Mouse (Mus musculus) CH12F3 (cell line): ENCODE results near the gene Aldh1a2.

ENCODE experiments used
- in situ Hi-C: fragments of 300-500 bp; cut with MboI; formaldehyde crosslinking; loops from 2 replicates; pipeline ENCODE4 v1.14.3; 2020; ENCODE audit warnings: low sequenced_read_pairs

Aldh1a2 gene

DNA sequence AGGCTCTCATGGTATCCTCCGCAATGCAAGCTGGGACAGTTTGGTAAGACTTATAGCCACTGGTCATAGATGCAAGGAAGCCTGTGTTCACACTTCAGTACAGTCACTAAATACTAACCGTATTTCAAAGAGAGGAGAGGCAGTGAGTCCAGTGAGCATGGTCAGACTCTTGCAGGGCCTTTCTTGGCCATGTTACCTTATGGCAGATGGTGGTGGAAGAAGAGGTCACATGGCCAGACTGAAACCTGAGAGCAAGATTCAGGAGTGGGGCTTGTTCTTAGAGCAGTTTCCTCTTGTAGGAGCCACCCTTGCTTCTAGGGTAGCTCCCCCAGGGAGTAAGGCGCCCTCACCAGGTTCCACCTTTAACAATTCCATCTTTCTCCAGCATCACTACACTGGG is 69.6 kb downstream of the Aldh1a2 start:
- in situ Hi-C loops = no loop called here

DNA sequence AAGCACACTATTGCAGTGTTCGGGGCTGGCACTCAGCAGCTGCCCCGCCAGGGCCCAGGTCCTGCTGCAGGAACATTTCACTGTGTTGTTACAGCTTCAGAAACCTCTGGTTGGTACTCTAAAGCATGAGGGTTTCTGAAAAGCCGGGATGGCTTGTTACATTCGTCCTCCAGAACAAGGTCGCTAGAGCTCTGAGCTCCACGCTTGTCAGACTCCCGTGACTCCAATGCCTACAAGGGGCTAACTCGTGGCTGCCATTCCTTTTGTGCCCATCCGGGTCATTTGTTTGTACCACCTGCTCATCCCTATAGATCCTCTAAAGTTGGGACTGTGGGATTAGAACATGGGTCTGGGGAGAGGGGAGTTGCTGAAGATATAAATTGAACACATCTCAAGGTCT is 70.8 kb downstream of the Aldh1a2 start:
- in situ Hi-C loops = no loop called here

DNA sequence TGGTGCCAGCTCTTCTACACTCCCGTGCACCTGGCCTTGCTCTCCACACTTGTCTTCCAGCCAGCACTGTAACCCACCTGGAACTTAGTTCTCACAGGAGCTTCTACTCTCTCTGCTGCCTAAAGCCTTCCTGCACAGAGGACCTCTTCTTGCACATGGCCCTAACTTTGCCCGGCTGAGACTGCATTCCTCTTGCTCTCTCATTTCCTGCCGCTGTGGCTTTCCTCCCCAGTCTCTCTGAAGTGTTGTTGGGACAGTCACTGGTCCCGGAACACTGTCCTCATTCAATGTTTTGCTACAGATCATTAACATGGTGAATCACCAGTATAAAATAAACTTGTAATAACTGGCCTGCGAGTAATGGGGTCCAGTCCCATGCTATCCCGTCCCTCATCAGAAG is 73.1 kb downstream of the Aldh1a2 start:
- in situ Hi-C loops = no loop called here

DNA sequence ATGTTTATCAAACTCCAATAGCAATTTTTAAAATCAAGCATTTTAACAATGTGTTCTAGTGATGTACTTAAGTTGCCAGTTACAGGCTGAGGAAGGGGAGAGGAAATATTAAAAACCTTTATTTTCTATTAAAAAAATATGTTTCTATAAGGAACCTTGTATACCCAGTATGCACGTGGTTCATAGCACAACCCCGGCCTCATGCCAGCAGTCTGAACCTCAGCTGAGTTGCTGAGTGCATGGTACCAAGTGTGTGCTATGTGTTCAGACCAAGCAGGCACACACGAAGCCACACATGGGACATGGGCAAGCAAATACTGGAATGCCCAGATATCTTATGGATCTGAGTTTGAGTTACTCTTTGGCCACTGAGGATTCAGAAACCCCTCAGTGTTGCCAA is 74.2 kb downstream of the Aldh1a2 start:
- in situ Hi-C loops = no loop called here

DNA sequence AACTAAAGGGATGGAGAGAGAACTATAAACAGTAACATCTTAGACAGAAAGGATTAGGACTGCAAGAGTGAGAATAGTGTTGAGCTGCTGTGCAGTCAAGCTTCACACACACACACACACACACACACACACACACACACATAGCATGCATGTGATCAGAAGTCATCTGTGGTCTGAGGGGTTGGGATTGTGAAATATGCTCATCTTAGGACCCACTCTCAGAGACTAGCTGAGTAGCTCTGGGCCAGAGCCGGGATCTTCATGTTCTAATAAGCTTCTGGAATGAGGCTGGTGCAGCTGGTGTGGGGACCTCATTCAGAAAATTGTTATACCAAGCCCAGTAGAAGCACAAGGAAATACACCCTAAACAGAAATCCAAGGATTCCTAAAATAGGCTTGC is 75.1 kb downstream of the Aldh1a2 start:
- in situ Hi-C loops = no loop called here

DNA sequence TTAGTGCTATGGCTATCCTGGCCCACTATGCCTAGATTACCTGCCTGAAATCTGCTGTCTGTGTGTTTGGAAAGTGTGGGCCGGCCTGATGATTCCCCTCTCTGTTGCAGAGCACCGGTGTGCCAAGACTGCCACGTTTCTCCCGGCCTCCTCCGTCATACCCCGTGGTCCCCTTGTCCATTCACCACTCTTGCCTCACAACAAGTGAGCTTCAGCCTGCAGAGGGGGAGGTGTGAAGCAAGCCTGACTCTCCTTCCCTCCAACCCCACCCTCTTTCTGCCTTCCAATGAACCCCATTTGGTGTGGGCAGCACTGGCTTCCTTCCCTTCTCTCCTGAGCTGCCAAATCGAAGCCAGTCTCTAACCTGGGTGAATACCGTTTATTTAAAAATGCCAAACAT is 79.9 kb downstream of the Aldh1a2 start:
- in situ Hi-C loops = no loop called here

DNA sequence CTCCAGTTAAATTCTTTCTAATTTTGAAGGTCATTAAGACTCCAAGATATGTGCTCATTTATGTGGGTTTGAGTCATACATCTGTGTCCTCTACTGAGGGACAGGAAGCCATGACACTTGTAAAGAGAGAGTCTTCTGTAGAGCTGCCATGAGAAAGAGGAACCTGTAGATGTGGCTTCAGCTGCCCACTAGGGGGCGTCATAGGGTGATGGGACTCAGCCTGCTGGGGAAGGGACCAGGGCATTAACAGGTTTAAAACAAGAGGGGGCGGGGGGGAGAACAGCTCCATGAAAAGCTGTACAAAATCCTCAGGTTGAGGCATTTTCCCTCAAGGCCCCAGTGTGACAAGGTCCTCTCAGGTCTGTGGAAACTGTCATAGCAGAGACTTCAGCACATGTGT is 88.0 kb downstream of the Aldh1a2 start:
- in situ Hi-C loops = no loop called here

DNA sequence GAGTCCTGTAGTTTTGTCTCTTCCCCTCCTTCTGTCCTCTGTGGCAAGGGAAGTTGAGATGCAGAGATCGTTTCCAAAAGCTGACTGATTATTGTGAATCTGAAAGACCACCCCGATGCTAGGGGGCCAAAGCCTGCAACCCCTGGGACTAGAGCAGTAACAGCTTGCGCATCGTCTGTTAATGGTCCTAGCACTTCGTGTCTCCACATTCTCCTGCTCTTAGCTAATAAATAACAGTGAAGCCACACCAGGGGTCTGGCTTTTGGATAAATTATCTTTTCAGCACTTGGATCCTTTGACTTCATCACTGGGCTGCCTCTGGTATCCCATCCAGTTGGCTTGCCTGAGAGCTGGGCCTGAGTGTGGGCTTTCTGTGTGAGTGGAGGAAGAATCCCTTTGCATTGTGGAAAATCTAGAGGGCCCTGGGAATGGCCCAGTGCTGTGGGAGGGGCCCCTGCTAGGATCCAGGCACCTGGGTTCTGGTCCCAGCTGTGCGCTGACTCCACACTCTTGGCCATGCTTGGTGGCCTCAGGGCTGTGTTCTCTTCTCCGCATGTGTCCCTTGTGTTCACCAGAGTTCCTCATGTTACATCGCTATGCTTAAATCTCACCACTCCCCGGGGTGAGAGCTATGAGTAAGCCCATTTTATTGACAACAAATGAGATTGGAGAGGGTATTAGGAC is 91.7 kb downstream of the Aldh1a2 start:
- in situ Hi-C loops = no loop called here

DNA sequence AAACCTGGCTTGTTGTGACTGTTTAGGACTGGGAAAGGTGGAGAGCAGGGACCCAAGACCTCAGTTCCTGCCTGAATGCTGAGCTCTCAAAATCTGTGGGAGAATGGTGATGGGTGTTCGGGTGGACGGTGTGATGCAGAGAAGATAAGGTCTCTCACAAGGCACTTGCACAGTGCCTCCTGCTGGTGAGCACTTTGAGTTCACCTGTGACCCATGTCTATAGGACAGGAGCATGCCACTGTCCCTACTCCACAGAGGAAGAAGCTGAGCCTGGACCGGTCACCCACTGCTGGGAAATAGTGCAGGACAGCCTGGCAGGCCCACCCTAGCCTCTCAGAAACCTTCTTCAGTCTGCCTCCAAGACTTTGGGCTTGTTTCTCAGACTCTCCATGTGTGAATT is 100.4 kb downstream of the Aldh1a2 start:
- in situ Hi-C loops = no loop called here

DNA sequence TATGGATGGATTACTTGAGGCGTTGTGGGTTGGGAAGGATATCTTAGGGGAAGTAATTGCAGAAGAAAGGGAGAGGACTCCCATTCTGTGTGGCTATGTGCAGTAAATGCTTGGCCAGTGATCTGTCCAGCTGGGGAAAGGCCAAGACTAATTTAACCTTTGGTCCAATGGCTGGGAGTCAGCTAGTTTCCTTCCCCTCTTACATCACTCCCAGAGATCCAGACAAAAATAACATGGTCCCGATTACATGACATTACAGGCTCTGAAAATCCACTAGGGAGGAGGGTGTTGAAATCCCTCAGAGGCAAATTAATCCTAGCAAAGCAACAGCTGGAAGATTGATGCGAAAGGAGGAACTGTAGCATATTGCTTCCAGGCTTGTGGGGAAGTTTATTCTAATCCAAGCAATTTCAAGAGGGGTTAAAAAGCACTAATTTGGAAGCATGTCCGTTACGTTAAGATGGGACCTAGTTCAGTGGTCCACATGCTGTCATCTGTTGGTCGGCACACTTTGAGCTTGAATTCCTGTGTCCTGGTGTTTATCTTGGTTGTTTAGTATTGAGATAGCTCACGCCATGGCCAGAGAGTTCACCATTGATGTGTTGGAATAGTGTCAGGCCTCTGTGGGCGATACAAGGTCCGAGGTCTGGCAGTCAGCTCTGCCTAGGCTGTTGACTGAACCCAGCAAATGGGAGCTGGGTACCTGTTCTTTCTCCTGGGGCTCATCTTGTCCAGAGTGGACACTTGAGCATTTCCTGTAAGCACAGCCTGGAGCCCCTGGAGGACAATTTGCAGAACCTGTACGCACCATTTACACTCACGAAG is 101.7 kb downstream of the Aldh1a2 start:
- in situ Hi-C loops = no loop called here

DNA sequence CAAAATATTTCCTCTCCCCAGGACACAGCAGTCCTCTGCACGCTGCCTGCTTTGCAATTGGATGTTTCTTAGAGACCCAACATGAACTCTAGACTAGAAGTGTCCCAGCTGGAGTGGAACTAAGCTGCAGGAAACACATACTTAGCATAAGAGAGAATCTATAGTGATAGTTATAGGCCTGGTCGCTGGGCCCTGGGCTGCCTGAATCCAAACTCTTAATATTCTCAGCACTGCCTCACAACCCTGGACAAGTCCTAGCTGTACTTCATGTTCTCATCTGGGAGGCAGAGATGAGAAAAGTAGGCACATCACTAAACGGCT is 102.3 kb downstream of the Aldh1a2 start:
- in situ Hi-C loops = no loop called here

DNA sequence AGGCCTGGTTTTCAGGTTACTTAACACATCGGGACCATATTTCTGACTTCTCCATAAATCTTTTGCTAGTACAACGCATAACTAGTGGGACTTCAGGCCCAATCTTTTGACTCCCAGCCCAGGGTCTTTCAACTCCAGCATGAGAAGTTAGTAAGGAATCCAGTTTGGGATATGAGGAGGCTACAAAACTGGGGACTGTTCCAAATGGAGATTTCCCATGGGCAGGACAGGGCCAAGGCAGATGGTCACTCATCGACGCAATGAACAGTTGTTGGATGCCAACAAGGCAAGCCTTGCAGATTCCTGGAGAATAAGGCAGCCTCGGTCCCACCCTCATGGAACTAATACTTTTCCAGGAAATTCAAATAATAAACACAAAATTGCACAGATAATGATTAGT is 104.2 kb downstream of the Aldh1a2 start:
- in situ Hi-C loops = no loop called here

DNA sequence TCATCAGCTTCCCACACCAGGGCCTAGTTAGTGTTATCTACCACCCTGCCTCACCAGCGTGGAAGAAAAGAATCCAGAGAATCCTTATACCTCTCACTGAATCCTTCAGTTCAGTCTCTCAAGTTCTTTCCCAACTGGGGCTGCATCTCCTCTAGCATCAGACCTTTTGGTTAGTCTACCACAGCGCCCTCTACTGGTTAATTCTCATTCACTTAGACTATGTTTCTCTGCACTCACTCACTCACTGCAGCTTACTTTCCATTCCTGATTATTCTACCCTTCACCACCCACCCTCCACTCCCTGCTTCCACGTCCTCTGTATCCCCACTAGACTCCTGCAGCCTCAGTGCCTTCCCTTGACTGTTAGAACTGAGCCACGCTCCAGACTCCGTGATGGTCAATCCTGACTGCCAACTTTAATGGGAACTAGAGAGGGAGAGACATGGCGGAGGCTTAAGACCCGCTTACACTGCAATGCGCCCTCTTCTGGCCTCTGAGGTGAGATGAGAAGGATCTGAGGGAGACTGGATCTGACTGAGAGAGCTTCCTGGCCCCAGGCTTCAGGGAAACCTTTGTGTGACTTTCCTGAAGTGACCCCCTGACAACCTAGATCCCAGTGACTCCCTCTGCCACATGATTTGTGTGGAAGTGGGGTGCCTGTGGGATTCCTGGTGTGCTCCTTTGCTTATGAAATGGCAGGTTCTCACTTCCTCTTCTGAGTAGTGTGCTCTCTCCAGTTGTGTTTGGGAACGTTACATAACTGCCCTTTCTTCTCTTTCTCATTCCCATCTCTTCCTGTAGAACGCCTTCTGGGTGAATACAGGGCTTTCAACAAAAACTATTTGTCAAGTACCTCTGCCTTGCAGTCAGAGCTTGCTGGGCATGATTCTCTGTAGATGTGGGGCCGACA is 104.9 kb downstream of the Aldh1a2 start:
- in situ Hi-C loops = no loop called here

DNA sequence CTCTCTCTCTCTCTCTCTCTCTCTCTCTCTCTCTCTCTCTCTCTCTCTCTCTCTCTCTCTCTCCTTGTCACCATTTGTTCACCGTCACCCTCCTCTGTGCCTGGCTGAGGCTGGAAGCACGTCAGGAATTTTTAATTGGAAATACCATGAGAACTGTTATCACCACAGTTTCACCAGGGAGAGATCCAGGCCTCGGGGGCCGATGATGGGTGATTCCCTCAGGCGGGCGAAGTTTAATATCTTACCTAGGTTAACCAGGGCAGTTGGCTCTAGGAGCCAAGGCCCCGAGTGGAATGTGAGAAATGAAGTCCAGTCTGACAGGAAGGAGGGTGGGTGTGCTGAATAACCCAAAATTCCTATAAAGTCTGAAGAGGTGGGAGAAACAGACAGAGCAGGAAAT is 105.8 kb downstream of the Aldh1a2 start:
- in situ Hi-C loops = no loop called here

DNA sequence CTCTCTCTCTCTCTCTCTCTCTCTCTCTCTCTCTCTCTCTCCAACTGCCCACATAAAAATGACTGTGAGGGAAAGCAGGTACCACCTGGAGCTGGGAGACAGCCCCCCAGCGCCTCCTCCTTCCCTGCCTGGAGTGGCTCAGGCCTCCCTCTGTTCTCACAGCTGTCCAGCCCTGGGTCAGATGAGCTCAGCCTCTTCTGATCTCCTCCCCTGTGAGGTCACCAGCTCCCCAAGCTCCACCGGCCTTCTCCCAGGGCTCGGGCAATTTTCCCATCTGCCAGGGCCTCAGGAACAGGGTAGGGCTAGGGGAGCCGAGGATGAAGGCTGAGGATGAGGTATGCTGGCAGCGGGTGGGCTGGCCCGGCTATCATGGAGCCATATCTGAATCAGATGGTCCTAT is 106.3 kb downstream of the Aldh1a2 start:
- in situ Hi-C loops = no loop called here

DNA sequence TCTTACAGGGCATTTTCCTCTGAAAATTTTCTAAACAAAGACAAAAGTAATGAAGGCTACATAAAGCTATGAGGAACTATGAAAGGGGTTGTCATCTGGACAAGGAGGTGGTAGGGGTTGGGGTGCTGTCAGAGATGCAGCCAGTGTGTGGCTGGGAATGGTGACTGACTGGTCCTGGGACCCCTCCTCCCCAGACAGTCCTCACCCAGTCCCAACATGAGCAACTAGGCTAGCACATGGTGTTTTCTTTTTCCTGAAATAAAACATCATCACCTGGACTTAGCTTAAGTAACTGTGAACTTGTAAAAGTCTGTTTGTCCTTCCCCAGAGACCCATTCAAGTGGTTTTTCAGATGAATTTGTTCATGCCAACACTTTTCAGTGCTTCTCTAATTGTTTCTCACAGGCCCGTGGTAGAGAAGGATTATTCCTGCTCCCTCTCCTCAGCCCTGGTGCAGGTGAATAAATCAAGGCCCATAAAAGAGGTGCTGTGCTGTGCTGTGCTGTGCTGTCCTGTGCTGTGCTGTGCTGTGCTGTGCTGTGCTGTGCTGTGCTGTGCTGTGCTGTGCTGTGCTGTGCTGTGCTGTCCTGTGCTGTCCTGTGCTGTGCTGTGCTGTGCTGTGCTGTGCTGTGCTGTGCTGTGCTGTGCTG is 107.8 kb downstream of the Aldh1a2 start:
- in situ Hi-C loops = no loop called here

DNA sequence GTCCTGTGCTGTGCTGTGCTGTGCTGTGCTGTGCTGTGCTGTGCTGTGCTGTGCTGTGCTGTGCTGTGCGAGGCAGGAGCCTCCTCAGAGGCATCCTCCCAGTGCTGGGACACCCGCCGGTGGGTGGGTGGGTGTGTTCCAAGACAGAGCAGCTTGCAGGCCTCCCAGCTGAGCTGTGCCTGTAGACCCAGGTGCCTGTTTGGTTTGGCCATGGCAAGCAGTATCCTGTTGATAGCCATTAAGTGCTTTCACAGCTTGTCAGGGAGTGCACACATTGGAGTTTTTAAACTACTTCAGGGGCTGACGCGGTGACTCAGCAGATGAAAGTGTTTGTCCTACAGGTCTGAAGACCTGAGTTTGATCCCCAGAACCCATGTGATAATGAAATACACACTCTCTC is 108.5 kb downstream of the Aldh1a2 start:
- in situ Hi-C loops = no loop called here

DNA sequence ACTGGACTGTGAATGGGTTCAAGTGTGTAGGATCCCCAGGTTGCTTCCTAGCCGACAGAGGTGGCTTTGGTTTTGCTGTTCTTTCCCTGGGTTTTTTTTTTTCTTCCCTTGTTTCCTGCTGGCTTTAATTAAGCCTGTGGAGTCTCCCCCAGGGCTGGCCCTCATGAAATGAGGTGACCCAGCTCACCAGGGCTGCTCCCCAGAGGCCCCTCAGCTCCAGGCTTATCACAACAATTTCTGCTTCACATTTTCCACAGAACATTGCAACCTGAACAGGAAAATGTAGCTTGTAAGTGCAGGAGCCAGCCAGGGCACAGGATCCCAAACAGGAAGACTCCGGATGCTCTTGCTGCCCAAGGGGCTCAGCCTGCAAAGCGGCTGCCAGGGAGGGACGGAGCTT is 110.7 kb downstream of the Aldh1a2 start:
- in situ Hi-C loops = no loop called here

DNA sequence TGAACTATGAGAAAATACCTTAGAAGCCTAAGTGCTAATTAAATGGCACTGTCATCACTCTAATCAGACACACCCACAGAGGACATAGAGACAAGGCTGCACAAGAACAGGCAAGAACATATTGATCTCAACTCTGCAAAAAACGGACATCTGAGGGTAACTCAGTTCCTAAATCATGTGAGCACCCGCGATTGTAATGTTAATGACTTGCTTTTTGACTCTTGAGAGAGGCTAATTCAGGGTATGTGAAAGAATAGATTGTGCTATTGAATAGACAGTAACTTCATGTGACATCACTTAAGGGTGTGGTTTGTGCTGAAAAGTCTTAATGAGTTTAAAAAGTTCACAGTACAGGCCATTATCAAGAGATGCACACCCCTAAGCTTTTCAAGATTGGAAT is 116.1 kb downstream of the Aldh1a2 start:
- in situ Hi-C loops = no loop called here

DNA sequence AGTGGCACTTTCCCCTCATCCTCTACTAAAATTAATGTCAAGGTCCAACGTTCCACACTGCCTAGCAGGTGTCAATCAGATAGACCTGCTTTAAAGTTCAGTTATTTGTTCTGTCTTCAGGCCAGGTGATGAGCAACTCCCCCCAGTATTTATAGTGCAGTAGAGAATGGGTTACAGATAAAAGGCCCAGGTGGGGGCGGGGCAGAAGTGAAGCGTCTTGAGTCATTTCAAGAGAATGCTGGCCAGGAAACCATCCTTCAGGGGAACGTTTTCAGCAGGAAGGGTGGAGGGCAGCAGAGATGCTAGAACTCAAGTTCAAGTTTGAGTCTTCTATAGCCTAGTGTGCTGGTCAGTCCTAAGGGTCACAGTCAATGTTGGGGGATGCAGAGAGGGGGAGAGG is 121.1 kb downstream of the Aldh1a2 start:
- in situ Hi-C loops = no loop called here

DNA sequence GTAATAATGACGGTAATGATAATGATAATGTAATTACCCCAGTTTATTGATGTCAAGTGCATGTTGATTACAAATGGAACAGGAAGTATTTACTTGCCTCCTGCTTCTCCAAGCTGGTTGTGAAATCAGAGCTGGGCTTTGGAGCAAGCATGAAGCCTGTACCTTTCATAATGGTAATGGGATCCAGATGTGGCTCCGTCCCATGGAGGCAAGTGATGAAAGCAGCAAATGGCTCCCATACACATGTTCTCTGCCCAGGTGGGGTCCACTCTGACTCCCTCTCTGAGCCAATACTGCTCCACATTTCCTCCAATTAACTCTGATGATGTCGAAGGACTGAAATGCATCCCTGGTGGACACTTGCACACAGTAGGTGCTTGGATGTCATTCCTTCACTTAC is 121.8 kb downstream of the Aldh1a2 start:
- in situ Hi-C loops = no loop called here
